Mouse (Mus musculus): ENCODE measurements around the gene Borcs6.
"Not testable (repeated sequence)": the region's sequence is repeated elsewhere in the genome, so short reads cannot be mapped to it uniquely, and the experiment has no call there.

The Borcs6 gene

DNA sequence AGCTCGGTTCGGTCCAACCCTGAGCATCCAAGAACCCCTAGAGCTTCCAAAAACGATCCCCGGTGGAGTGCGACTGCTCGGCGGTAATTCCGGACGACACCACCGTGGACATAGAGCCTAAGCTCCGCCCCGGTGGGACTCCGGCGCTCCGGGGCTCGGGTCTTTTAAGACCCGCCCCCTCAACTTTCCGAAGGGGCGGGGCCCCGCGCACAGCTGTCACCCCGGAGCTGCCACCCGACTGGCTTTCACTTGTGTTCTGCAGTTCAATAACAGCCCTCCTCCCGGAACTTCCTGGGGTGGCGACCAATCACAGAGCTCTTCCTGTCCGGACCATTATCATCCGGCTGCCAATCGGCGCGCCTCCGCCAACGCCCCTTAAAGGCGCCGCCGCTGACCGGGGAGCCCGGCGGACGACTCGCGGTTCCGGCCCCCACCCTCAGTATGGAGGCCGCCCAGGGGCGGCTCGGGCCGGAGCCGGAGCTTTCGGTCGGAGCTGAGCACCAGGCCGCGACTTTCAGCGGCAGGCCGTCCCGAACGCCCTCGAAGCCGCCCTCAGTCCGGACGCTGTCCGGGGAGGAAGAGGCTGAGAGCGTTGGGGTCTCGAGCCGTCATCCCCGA lies at the start of gene Borcs6:
Gene Borcs6 (plus strand): TSS at position 361 of the 618 bp plus-strand sequence.
- peak; percentile 96 for DNase-seq (ENCODE audit: low read depth, low spot score)

DNA sequence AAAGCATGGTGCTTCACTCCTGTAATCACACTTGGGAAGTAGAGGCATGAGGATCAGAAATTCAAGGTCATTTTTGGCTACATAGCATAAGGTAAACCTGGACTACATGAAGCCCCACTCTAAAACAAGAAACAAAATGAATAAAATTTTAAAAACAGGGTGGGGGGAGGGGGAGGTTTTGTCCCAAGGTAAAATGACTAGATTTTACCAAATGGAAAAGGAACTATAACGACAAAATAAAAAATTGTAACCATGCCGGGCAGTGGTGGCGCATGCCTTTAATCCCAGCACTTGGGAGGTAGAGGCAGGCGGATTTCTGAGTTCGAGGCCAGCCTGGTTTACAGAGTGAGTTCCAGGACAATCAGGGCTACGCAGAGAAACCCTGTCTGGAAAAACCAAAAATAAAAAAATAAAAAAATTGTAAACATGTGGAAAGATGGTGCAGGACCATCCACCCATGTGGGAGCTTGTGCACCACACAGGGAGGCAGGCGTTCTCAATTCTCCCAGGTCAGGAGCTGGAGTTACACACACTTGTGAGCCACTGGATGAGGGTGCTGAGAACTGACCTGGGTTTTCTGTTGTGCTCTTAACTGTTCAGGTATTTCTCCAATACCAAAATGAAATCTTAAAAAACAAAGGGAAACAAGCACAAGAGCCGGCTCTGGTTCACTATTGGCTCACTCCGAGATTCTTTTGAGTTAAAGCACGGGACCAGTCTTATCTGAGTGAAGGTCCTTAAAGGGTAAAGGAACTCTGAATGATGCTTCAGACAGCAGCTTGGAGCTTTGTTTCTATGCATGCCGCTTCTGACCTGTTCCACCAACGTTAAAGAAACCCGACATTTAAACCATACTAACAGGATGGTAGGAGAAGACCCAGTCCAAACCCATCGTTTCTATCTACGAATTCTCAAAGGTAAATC lies 48.9 kb upstream of the Borcs6 start:
- no peak for DNase-seq (ENCODE audit: low read depth, low spot score)

DNA sequence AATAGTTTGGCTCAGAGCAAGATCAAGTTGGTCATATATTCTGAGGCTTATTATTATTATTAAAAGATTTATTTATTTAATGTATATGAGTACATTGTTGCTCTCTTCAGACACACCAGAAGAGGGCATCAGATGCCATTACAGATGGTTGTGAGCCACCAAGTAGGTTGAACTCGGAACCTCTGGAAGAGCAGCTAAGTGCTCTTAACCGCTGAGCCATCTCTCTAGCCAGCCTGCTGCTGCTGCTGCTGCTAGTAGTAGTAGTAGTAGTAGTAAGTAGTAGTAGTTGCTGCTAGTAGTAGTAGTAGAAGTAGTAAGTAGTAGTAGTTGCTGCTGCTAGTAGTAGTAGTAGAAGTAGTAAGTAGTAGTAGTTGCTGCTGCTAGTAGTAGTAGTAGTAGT lies 48.1 kb upstream of the Borcs6 start:
- not testable (repeated sequence) for DNase-seq (ENCODE audit: low read depth, low spot score)

DNA sequence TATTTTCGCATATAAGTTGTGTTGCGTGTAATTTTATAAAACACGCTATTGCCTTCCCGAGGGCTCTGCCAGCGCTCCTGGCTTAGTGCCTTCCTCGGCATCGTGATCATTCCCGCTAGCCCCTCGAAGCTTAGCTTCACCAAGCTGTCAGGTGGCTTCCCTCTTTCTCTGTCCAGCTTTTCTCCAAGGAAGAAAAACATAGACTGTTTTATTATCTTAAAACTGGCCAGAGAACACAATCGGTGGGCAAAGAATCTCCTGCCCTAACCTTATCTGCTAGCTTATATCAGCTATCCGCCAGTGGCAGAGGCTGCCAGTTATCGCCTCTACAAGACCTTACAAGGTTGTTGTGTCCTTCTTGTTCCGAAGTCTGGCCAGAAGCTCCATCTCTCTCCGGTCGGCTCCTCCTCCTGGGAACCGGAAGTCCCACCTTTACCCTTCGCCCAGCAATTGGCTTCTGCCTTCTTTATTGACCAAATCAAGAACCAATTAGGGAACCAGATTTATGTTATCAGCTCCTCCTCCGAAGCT lies 47.4 kb upstream of the Borcs6 start:
- peak; percentile 91 for DNase-seq (ENCODE audit: low read depth, low spot score)

DNA sequence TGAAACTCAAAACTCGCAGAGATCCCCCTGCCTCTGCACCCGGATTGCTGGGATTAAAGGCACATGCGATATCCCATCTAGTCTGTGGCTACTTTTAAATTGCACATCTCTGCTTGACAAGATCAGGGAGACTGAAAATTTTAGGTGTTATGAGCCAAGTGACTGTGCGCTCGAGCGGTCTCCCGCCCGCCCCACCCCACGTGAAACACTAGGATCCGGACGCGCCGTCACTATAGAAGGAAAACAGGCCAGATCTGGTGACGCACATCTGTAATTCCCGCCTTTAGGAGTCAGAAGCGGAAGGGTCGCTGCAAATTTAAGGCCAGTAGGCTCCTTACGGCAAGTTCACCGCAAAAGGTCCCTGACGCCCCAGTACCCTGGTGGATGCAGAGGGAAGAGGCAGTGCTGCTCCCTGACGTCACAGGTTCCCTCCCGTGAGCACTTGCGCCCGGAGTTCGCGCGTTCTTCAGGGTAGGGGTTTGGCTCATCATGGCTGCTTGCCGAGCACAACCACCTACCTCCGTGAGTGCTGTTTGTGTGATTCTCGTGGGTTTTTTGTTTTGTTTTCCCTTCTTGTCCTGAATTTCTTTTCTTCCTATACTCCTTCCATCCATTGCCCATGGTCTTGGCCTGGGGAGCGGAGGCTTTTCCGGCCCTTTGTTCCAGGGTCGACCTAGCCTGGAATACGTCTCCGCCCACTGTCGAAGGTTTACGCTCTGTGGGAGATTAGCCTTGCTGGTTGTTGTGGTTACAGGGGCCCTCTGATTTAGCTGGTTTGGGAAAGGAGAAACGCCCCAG lies 43.7 kb upstream of the Borcs6 start, which contains the start of gene Ctc1:
Gene Ctc1 (plus strand): TSS at position 268 of the 798 bp plus-strand sequence.
- peak; percentile 96 for DNase-seq (ENCODE audit: low read depth, low spot score)

DNA sequence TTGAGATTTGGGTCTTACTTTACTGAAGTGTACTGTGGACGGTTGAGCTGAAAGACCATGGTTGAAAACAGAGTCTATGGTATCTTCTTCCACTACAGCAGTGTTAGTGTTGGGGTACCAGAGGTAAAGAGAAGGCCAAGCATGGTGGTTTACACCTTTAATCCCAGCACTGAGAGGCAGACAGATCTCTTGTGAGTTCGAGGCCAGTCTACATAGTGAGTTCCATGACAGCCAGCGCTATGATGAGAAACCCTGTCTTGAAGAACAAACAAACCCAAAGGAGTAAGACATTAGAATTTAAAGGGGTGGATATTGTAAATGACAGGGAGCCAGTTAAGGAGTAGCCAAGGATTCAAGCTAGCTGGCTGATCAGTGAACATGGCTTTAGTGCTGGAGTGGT lies 42.8 kb upstream of the Borcs6 start:
- DNase-seq (ENCODE audit: low read depth, low spot score): no peak

DNA sequence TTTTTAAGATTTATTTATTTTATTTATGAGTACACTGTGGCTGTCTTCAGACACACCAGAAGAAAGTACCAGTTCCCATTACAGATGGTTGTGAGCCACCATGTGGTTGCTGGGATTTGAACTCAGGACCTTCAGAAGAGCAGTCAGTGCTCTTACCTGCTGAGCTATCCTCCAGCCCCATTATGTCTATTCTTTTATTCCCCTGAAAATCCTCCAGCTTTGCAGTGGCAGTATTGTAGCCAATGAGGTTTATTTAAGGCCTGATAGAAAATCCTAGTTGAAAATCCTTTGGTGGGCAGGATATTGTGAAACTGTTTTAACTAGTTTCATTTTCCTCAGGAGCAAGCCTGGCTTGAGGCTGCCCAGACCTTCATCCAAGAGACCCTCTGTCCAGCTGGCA lies 38.8 kb upstream of the Borcs6 start:
- DNase-seq (ENCODE audit: low read depth, low spot score): no peak

DNA sequence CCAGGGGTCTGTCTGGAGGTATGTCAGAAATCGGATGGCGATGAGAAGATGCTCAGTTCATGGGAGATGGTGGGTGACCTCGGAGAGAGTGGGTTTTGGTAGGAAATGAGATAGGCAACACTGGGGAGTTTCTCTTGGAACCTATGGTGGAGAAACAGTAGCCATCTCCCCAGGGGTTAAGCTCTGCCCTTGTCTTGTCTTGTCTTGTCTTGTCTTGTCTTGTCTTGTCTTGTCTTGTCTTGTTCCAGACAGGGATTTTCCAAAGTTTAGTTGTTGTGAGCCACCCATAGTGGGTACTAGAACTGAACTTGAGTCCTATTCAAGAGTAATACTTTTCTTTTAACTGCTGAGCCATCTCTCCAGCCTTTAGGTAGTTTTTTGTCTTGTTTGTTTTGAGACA lies 33.0 kb upstream of the Borcs6 start:
- no peak for DNase-seq (ENCODE audit: low read depth, low spot score)

DNA sequence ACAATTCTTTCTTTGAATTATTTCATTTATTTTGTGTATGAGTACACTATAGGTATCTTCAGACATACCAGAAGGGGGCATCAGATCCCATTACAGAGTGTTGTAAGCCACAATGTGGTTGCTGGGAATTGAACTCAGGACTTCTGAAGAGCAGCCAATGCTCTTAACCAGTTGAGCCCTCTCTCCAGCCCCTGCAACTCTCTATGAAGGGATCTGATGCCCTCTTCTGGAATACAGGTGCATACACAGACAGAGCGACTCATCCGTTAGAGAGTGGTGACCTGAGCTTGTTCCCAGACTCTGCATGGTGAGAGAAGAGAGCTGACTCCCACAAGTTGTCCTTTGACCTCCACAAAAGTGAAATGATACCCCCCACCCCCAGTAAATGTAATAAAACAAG lies 30.7 kb upstream of the Borcs6 start:
- DNase-seq (ENCODE audit: low read depth, low spot score): peak; percentile 33

DNA sequence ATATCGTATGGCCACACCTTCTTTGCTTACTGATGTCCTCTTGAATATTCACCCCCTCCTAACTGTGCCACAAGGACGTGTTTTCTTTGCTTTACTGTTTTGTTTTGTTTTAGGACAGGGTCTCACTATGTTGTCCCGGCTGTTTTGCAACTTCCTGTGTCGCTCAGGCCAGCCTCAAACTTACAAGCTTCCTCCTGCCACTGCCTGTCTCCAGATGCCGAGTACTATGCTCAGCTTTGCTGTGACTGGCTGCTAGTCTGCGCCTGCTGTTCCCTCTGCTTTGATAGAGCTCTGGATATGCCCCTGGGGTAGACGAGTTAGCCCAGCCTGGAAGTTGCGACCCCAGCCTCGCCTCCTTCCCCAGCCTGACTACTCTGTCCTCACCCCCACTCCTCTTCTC lies 26.0 kb upstream of the Borcs6 start:
- DNase-seq (ENCODE audit: low read depth, low spot score): no peak

DNA sequence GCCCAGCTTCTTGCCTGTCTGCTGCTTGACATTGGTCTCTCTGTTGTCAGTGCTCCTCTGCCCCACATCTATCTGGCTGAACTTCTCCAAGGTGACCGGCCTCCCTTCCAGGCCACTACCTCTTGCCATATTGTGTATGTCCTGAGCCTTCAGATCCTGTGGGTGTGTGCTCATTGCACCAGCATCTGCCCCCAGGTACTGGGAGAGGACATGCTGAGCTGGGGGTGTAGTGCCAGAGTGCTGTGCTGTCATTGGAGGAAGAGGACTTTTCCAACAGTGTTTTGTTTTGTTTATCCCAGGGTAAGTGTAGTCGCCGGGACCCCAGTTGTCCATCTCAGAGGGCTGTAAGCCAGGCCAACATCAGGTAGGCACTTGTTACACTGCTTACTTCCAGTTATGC lies 24.9 kb upstream of the Borcs6 start:
- DNase-seq (ENCODE audit: low read depth, low spot score): no peak

DNA sequence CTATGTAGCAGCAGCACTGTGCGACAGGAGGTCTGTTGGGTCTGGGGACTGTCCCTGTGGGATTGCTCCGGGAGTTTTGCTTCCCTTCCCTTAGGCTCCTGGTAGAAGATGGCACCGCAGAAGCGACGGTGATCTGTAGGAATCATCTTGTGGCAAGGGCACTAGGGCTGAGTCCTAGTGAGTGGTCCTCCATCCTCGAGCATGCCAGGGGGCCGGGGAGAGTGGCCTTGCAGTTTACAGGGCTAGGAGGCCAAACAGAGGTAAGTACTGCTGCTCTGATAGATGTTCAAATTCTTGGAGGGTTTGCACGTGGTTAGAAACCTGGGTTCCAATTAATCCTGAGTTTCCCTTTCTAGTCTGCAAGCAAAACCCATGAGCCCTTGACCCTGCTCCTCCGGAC lies 24.1 kb upstream of the Borcs6 start:
- no peak for DNase-seq (ENCODE audit: low read depth, low spot score)

DNA sequence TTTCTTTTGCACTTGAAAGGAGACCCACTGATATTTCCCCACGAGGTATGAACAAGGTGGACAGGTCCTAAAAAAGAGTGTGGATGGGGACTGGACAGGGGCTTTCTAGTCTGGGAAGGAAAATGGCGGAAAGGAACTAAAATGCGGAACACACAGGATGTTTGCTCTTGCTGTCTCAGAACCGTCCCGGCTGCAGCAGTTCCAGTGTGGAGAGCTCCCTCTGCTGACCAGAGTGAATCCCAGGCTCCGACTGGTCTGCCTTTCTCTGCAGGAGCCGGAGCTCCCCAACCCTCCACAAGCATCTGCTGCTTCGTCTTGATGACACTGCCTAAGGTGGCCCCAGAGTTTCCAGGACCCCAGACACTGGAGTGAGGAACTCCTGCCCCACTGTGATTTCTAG lies 23.7 kb upstream of the Borcs6 start:
- DNase-seq (ENCODE audit: low read depth, low spot score): peak; percentile 85

DNA sequence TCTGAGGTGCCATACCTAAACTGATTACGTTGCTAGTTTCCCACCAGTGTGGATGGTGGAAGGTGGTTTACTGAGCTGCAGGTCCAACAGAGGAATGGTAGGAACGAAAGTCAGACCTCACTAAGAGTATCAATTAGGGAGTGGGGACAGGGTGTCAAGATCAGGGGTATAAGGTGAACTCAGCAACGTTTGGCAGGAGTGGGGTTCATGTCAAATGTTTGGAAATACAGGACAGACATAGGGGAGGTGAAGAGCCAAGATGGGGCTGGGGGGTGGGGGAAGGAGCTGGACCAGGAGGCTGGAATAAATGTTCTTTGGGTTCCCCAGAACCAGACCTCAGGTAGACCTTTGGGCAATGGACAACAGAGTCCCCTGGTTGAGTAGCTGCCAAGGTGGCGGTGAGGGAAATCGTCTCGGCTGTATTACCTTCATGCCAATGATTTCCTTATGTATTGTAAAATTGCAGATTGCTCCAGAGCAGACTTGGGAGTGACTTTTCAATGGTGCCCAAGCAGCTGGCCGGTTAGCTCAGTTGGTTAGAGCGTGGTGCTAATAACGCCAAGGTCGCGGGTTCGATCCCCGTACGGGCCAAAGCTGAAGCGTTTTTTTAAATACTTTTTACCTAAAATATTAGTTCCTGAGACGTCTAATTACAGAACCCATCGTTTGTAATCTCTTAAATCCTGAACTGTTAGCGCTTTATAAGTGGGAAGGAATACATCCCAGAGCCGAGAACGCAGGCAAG lies 22.9 kb upstream of the Borcs6 start:
- DNase-seq (ENCODE audit: low read depth, low spot score): peak; percentile 91

DNA sequence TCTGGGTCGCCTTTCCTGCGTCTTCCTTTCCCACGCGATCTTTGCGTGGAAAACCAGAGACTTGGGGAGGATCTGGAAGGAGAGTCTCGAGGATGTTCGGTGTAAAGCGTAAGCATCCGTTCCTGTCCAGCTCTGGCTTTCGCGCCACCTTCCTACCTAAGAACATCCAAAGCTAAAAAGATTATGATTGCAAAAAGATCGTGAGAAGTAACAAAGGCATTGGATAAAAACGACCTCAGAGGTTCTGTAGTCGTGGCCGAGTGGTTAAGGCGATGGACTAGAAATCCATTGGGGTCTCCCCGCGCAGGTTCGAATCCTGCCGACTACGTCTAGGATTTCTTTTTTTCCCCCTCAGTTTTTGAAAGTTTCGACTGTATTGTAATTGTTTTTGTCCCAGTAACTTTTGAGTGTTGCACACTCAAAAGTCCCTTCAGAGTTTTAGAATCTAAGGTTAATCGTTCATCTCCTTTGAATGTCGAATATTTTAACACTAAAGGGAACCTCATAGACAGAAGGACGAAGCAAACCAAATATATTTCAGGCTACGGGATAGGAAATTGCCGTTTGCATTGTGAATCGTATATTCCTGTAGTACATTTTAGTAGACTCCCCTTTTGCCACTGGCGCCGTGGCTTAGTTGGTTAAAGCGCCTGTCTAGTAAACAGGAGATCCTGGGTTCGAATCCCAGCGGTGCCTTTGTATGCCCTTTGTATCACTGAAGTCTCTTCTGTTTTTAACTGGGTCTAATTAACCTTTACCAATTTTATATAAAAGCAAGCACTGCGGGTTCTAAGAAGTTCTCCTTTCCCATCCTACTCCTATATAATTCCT lies 22.1 kb upstream of the Borcs6 start:
- DNase-seq (ENCODE audit: low read depth, low spot score): peak; percentile 87

DNA sequence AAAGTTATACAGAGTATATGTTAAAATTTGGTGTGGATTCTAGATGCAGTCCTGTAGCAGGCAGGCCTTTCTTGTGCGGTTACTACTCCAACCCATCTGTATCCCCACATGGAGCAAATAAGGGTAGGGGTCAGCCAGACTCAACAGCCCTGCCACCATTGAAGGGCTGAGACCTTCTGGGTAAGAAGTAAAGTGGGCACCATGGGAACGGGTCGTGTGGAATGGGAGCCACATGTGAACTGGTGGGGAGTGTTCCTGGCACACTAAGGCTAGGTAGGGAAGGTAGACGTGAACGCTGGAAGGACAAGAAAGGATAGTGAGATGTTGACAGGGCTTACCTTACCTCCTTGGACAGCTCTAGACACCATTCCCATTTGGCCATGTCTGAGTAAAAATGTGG lies 21.3 kb upstream of the Borcs6 start:
- DNase-seq (ENCODE audit: low read depth, low spot score): peak; percentile 21

DNA sequence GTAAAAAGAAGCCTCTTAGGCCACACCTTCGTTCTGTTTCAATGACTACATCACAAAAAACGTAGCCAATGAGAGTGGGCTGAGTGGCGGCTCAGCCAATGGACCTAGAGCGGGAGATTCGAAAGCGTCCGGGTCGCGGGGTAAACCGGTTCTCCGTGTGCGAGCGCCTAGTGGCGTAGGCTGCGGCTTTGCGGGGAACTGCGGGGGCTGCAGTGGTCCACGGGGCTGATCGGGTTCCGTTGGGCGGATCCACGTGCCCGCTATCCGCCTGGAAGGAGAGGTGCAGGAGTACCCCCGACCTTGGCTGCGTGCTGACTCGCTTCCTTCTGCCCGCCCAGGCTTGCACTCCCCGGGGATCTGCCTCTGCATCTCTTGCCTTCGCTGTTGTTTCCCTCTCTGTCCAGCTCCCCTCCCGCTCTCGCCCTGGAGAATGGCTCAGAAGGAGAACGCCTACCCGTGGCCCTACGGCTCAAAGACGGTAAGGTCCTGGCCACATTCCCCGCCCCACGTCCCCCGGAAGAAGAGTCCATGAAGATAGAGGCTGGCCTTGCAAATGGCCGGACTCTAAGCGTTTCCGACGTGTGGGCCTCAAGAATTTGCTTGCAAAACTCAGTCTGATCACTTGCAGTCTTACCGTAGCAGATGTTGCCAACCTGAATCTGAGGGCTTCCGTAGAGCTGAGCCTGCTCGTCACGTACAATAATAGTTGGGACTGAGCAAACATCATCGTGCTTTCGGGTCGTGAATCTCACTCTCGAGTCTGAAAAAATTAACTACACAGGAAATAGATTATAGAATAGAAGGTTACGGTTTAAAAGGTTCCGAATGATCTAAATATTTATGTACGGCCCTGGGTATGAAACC lies 13.8 kb upstream of the Borcs6 start, which contains the start of gene Aurkb:
Gene Aurkb (plus strand): TSS at position 117 of the 864 bp plus-strand sequence.
- DNase-seq (ENCODE audit: low read depth, low spot score): peak; percentile 93

DNA sequence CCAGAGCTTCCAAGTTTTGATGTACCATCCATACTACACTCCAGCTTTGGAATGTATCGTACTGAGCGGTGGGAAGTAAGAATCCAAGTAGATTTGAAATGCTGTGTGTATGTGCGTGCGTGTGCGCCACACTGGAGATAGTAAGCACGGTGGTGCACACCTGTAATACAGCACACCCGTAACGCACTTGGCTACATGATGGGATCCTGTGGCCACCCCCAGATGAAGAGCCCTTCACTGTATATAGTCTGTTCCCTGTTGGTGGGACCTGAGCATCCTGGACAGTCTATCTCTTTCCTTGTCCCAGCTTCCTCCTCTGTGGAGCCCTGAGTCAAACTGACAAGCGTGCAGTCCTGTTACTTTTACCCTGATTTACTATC lies 13.1 kb upstream of the Borcs6 start:
- DNase-seq (ENCODE audit: low read depth, low spot score): no peak

DNA sequence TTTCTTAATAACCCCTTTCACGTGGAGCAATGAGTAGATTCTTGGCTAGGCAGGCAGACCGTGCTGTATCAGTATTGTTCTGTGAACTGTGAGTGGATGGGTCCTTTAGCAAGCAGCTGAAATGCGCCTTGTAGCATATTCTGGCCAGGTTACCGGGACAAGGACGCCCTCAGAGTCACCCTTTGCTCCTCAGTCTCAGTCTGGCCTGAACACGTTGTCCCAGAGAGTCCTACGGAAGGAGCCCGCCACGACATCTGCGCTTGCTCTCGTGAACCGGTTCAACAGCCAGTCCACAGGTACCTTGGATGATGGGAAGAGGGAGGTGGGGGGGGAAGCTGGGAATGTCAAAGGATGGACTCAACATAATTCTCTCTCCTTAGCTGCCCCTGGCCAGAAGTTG lies 11.9 kb upstream of the Borcs6 start:
- no peak for DNase-seq (ENCODE audit: low read depth, low spot score)

Measured in CD4-positive, CD25-positive, alpha-beta regulatory T cell, adult 2 months (primary cell).